Mouse (Mus musculus) hindbrain, embryonic 11.5 days (tissue): ENCODE measurements around the gene Cnksr1. TPM values are rescaled to one million over a fixed set of nuclear protein-coding genes. Genes with fewer than 3 reads are reported as not detected.

Source experiments
- ATAC-seq: fragments of 200-750 bp; cut with Nextera tagmentation; 2 replicates; pipeline ENCODE4 v1.8.0; 2017; ENCODE audit warnings: mild to moderate bottlenecking, moderate TSS enrichment, moderate library complexity; ENCODE audit not compliant: low FRiP score
- DNase-seq: peaks from one replicate; pipeline ENCODE4 v3.0.0-alpha.2; 2015; ENCODE audit warnings: low spot score
- H3K27ac ChIP-seq: fragments of 300-500 bp; sonication (generic); 2 replicates; pipeline ENCODE4 v1.5.1; 2014; ENCODE audit warnings: mild to moderate bottlenecking, low read depth, low read length
- H3K27me3 ChIP-seq: fragments of 300-500 bp; sonication (generic); 2 replicates; pipeline ENCODE4 v1.6.1; 2014; ENCODE audit warnings: mild to moderate bottlenecking, low read length, moderate library complexity, mixed read lengths; ENCODE audit not compliant: control insufficient read depth, insufficient read depth
- H3K36me3 ChIP-seq: fragments of 300-500 bp; sonication (generic); 2 replicates; pipeline ENCODE4 v1.6.1; 2014; ENCODE audit warnings: mild to moderate bottlenecking, low read length, moderate library complexity, mixed read lengths; ENCODE audit not compliant: control insufficient read depth, insufficient read depth
- H3K4me1 ChIP-seq: fragments of 300-500 bp; sonication (generic); replicated peaks from 2 replicates; pipeline ENCODE4 v1.6.1; 2014; ENCODE audit warnings: low read length, mixed read lengths; ENCODE audit not compliant: control insufficient read depth, insufficient read depth
- H3K4me2 ChIP-seq: fragments of 300-500 bp; sonication (generic); replicated peaks from 2 replicates; pipeline ENCODE4 v1.6.1; 2014; ENCODE audit warnings: mild to moderate bottlenecking, low read depth, low read length
- H3K4me3 ChIP-seq: fragments of 300-500 bp; sonication (generic); 2 replicates; pipeline ENCODE4 v1.5.1; 2014; ENCODE audit warnings: low read depth, low read length
- H3K9ac ChIP-seq: fragments of 300-500 bp; sonication (generic); 2 replicates; pipeline ENCODE4 v1.6.1; 2014; ENCODE audit warnings: low read depth, low read length
- H3K9me3 ChIP-seq: fragments of 300-500 bp; sonication (generic); 2 replicates; pipeline ENCODE4 v1.6.1; 2016; ENCODE audit warnings: low read length; ENCODE audit not compliant: control insufficient read depth
- WGBS: fragments of 180-500 bp; shearing (Covaris S2); extraction: QIAGEN DNeasy Blood & Tissue Kit; methylation state at CpG from one replicate; pipeline ENCODE4 v1.1.7; 2014; 5-methylcytosine and 5-hydroxymethylcytosine counted together
- polyA plus RNA-seq: library from polyadenylated mRNA; unstranded; fragments of >200 nt; fragmentation: Nextera tagmentation; extraction: Ambion mirVana; gene quantifications from 2 replicates; pipeline ENCODE4 v1.2.1, GENCODE M21; 2014

The Cnksr1 gene
- polyA plus RNA-seq, 1 experiment from 2014 or later, result 0.28 TPM

- Histone ChIP-seq H3K9ac (no peak overlapping the region), H3K4me1 (peaks cover 32% of the 10 kb centered on the region), H3K27ac (no peak overlapping the region), H3K36me3 (no peaks in the 10 kb centered on the region), H3K27me3 (peaks cover 38% of the 10 kb centered on the region), H3K9me3 (no peaks in the 10 kb centered on the region), H3K4me2 (no peak overlapping the region), H3K4me3 (no peak overlapping the region)
- ATAC-seq (no peak), DNase-seq (no peak)
- 11% methylated on average over 3 of the region's 3 CpGs for WGBS
These were observed 16.6 kb upstream of the Cnksr1 start for GRCm38 (mm10) chr4:134254835-134255234.

- no peak within 1 kb of the TSS for H3K9ac ChIP-seq
- DNase-seq, result peak; percentile 62
- no peak for ATAC-seq
- peaks cover 35% of the 10 kb centered on the region for H3K4me1 ChIP-seq
- H3K27ac ChIP-seq, result no peak within 1 kb of the TSS
- H3K9me3 ChIP-seq, result no peaks in the 10 kb centered on the region
- H3K4me3 ChIP-seq, result peak within 1 kb of the TSS; percentile 19
- no peaks in the 10 kb centered on the region for H3K36me3 ChIP-seq
- peaks cover 45% of the 10 kb centered on the region for H3K27me3 ChIP-seq
- under 1% methylated on average over 13 of the region's 13 CpGs for WGBS
- peak within 1 kb of the TSS; percentile 27 for H3K4me2 ChIP-seq
These were observed 15.6 kb upstream of the Cnksr1 start, which contains the start of gene Grrp1 for GRCm38 (mm10) chr4:134253722-134254324. Gene Grrp1, minus strand, starts transcription at chr4:134254106.

- Histone ChIP-seq H3K27me3 (peaks cover 47% of the 10 kb centered on the region), H3K4me1 (peaks cover 35% of the 10 kb centered on the region), H3K9ac (no peak overlapping the region), H3K4me3 (peak overlapping the region; percentile 19; the same call in 1 of the 2 replicates), H3K4me2 (peak overlapping the region; percentile 27), H3K36me3 (no peaks in the 10 kb centered on the region), H3K9me3 (no peaks in the 10 kb centered on the region), H3K27ac (no peak overlapping the region)
- ATAC-seq, result no peak
- WGBS, result 4% methylated on average over 15 of the region's 15 CpGs
- peak; percentile 45 for DNase-seq
These were observed 14.9 kb upstream of the Cnksr1 start for GRCm38 (mm10) chr4:134252911-134253721.

GRCm38 (mm10) chr4:134252131-134252910, 14.1 kb upstream of the Cnksr1 start:
- H3K36me3 ChIP-seq, result no peaks in the 10 kb centered on the region
- peaks cover 51% of the 10 kb centered on the region for H3K27me3 ChIP-seq
- no peak overlapping the region for H3K9ac ChIP-seq
- no peaks in the 10 kb centered on the region for H3K9me3 ChIP-seq
- no peak for ATAC-seq
- H3K4me2 ChIP-seq, result peak overlapping the region; percentile 83
- 3% methylated on average over 22 of the region's 22 CpGs for WGBS
- H3K4me1 ChIP-seq, result peaks cover 33% of the 10 kb centered on the region
- DNase-seq, result peak; percentile 55
- no peak overlapping the region for H3K27ac ChIP-seq
- H3K4me3 ChIP-seq, result peak overlapping the region; percentile 48

- Histone ChIP-seq H3K4me3 (peak overlapping the region; percentile 48), H3K27me3 (peaks cover 51% of the 10 kb centered on the region), H3K4me1 (peaks cover 27% of the 10 kb centered on the region), H3K27ac (no peak overlapping the region), H3K4me2 (peak overlapping the region; percentile 83), H3K9me3 (no peaks in the 10 kb centered on the region), H3K9ac (peak overlapping the region; percentile 48), H3K36me3 (no peaks in the 10 kb centered on the region)
- peak; percentile 70 for DNase-seq
- WGBS, result under 1% methylated on average over 88 of the region's 91 CpGs
- ATAC-seq, result peak; percentile 23; the same call in 1 of the 2 replicates
These were observed 13.3 kb upstream of the Cnksr1 start for GRCm38 (mm10) chr4:134251241-134252130.

- Histone ChIP-seq H3K4me3 (peak overlapping the region; percentile 48), H3K9me3 (no peaks in the 10 kb centered on the region), H3K9ac (no peak overlapping the region; the same call in 1 of the 2 replicates), H3K27ac (no peak overlapping the region), H3K27me3 (peaks cover 51% of the 10 kb centered on the region), H3K4me2 (peak overlapping the region; percentile 83), H3K36me3 (no peaks in the 10 kb centered on the region), H3K4me1 (peaks cover 23% of the 10 kb centered on the region)
- ATAC-seq (no peak), DNase-seq (no peak)
- 8% methylated on average over 10 of the region's 10 CpGs for WGBS
These were observed 12.7 kb upstream of the Cnksr1 start for GRCm38 (mm10) chr4:134250930-134251240.

GRCm38 (mm10) chr4:134250116-134250929, 12.1 kb upstream of the Cnksr1 start:
- Histone ChIP-seq H3K27ac (no peak overlapping the region), H3K9ac (no peak overlapping the region), H3K27me3 (peaks cover 51% of the 10 kb centered on the region), H3K9me3 (no peaks in the 10 kb centered on the region), H3K4me2 (peak overlapping the region; percentile 83), H3K4me1 (peaks cover 21% of the 10 kb centered on the region), H3K36me3 (no peaks in the 10 kb centered on the region), H3K4me3 (peak overlapping the region; percentile 48)
- DNase-seq (peak; percentile 61), ATAC-seq (no peak)
- 5% methylated on average over 27 of the region's 27 CpGs for WGBS
